Mouse (Mus musculus): Measurements from ENCODE around the gene Borcs5. TPM values are rescaled to one million over a fixed set of nuclear protein-coding genes. Genes with fewer than 3 reads are reported as not detected.

Gene Borcs5
- polyA plus RNA-seq, 1 experiment from 2014 or later, result 17.2 TPM

- Histone ChIP-seq H3K27ac (replicated peaks in 1 of 2; ENCODE audit: control insufficient read depth in 1 of 2, insufficient read depth in 1 of 2, low read depth in 2 of 2, low read length in 2 of 2) (no peak overlapping the region), H3K27me3 (ENCODE audit: control insufficient read depth, insufficient read depth, low read length) (no peaks in the 10 kb centered on the region), H3K36me3 (ENCODE audit: control insufficient read depth, insufficient read depth, low read length) (peaks cover 35% of the 10 kb centered on the region), H3K4me1 (ENCODE audit: control insufficient read depth in 2 of 2, insufficient read depth in 2 of 2, low read length in 2 of 2) (peaks cover 3 to 4% of the 10 kb centered on the region in 2 experiments), H3K4me2 (ENCODE audit: low read length) (no peak overlapping the region), H3K4me3 (ENCODE audit: control insufficient read depth in 1 of 2, insufficient read depth in 1 of 2, low read depth in 1 of 2, low read length in 2 of 2) (no peak overlapping the region), H3K9ac (ENCODE audit: low read length) (no peak overlapping the region), H3K9me3 (ENCODE audit: control insufficient read depth, low read length) (no peaks in the 10 kb centered on the region)
- WGBS, result 91% methylated on average over 4 of the region's 4 CpGs
- ATAC-seq (ENCODE audit: insufficient number of reproducible peaks, insufficient read depth, low FRiP score, low read depth), result no peak
Observed at GRCm38 (mm10) chr6:134751087-134751486, 111.8 kb downstream of the Borcs5 start.

- ATAC-seq (ENCODE audit: insufficient number of reproducible peaks, insufficient read depth, low FRiP score, low read depth), result no peak
- no peak overlapping the region for H3K4me3 ChIP-seq (ENCODE audit: control insufficient read depth in 1 of 2, insufficient read depth in 1 of 2, low read depth in 1 of 2, low read length in 2 of 2)
- H3K4me1 ChIP-seq (ENCODE audit: control insufficient read depth in 2 of 2, insufficient read depth in 2 of 2, low read length in 2 of 2), result peaks cover 3 to 4% of the 10 kb centered on the region in 2 experiments
- no peak overlapping the region for H3K27ac ChIP-seq (replicated peaks in 1 of 2; ENCODE audit: control insufficient read depth in 1 of 2, insufficient read depth in 1 of 2, low read depth in 2 of 2, low read length in 2 of 2)
- peaks cover 43% of the 10 kb centered on the region for H3K36me3 ChIP-seq (ENCODE audit: control insufficient read depth, insufficient read depth, low read length)
- H3K9ac ChIP-seq (ENCODE audit: low read length), result no peak overlapping the region
- no peak overlapping the region for H3K4me2 ChIP-seq (ENCODE audit: low read length)
- no peaks in the 10 kb centered on the region for H3K27me3 ChIP-seq (ENCODE audit: control insufficient read depth, insufficient read depth, low read length)
- 86% methylated on average over 5 of the region's 5 CpGs for WGBS
- no peaks in the 10 kb centered on the region for H3K9me3 ChIP-seq (ENCODE audit: control insufficient read depth, low read length)
Observed at GRCm38 (mm10) chr6:134751883-134752647, 112.8 kb downstream of the Borcs5 start.

DNA sequence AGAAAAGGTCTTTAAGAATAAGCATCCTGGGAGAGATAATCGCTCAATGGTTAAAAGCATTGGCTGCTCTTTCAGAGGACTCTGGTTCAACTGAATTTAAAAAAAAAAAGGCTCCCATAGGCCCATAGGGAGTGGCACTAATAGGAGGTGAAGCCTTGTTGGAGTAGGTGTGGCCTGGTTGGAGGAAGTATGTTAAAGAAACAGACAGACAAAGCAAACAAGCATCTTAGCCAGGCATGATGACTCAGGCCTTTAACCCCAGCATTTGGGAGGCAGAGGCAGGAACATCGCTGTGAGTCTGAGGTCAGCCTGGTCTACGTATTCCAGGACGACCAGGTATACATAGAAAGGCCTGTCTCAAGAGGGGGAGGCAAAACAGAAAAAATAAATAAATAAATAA, 114.1 kb downstream of the Borcs5 start:
- Histone ChIP-seq H3K9ac (ENCODE audit: low read length) (no peak overlapping the region), H3K4me2 (ENCODE audit: low read length) (no peak overlapping the region), H3K9me3 (ENCODE audit: control insufficient read depth, low read length) (no peaks in the 10 kb centered on the region), H3K36me3 (ENCODE audit: control insufficient read depth, insufficient read depth, low read length) (peaks cover 53% of the 10 kb centered on the region), H3K27ac (replicated peaks in 1 of 2; ENCODE audit: control insufficient read depth in 1 of 2, insufficient read depth in 1 of 2, low read depth in 2 of 2, low read length in 2 of 2) (peak overlapping the region in 1 of 2 experiments; percentile 45; a peak in 1 of 4 replicates), H3K4me1 (ENCODE audit: control insufficient read depth in 2 of 2, insufficient read depth in 2 of 2, low read length in 2 of 2) (peaks cover 3 to 4% of the 10 kb centered on the region in 2 experiments), H3K4me3 (ENCODE audit: control insufficient read depth in 1 of 2, insufficient read depth in 1 of 2, low read depth in 1 of 2, low read length in 2 of 2) (no peak overlapping the region), H3K27me3 (ENCODE audit: control insufficient read depth, insufficient read depth, low read length) (no peaks in the 10 kb centered on the region)
- WGBS, result 86% methylated on average over 4 of the region's 4 CpGs
- no peak for ATAC-seq (ENCODE audit: insufficient number of reproducible peaks, insufficient read depth, low FRiP score, low read depth)

- Histone ChIP-seq H3K27ac (replicated peaks in 1 of 2; ENCODE audit: control insufficient read depth in 1 of 2, insufficient read depth in 1 of 2, low read depth in 2 of 2, low read length in 2 of 2) (peak overlapping the region; percentile 67 to 75), H3K36me3 (ENCODE audit: control insufficient read depth, insufficient read depth, low read length) (peaks cover 57% of the 10 kb centered on the region), H3K4me2 (ENCODE audit: low read length) (peak overlapping the region; percentile 47), H3K4me3 (ENCODE audit: control insufficient read depth in 1 of 2, insufficient read depth in 1 of 2, low read depth in 1 of 2, low read length in 2 of 2) (0 out of 4 replicates have a peak overlapping the region, but pooled peaks of 1 of the 2 experiments have one; percentile 10), H3K4me1 (ENCODE audit: control insufficient read depth in 2 of 2, insufficient read depth in 2 of 2, low read length in 2 of 2) (peaks cover 3 to 4% of the 10 kb centered on the region in 2 experiments), H3K9me3 (ENCODE audit: control insufficient read depth, low read length) (no peaks in the 10 kb centered on the region), H3K27me3 (ENCODE audit: control insufficient read depth, insufficient read depth, low read length) (no peaks in the 10 kb centered on the region), H3K9ac (ENCODE audit: low read length) (no peak overlapping the region)
- peak; percentile 58; the same call in 1 of the 2 replicates for ATAC-seq (ENCODE audit: insufficient number of reproducible peaks, insufficient read depth, low FRiP score, low read depth)
- WGBS, result 33% methylated on average over 11 of the region's 11 CpGs
Observed at GRCm38 (mm10) chr6:134753858-134754257, 114.5 kb downstream of the Borcs5 start.

DNA sequence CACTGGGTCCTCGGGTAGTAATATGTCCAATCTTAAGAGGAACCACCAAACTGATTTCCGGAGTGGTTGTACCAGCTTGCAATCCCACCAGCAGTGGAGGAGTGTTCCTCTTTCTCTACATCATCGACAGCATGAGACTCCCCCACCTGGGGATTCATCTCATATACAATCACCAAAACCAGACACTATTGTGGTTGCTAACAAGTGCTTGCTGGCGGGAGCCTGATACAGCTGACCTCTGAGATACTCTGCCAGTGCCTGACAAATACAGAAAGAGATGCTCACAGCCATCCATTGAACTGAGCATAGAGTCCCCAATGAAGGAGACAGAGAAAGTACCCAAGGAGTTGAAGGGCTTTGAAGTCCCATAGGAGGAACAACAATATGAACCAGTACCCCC, 116.7 kb downstream of the Borcs5 start:
- H3K4me2 ChIP-seq (ENCODE audit: low read length), result no peak overlapping the region
- no peak overlapping the region for H3K9ac ChIP-seq (ENCODE audit: low read length)
- no peaks in the 10 kb centered on the region for H3K27me3 ChIP-seq (ENCODE audit: control insufficient read depth, insufficient read depth, low read length)
- no peak overlapping the region for H3K27ac ChIP-seq (replicated peaks in 1 of 2; ENCODE audit: control insufficient read depth in 1 of 2, insufficient read depth in 1 of 2, low read depth in 2 of 2, low read length in 2 of 2)
- 90% methylated on average over 4 of the region's 4 CpGs for WGBS
- ATAC-seq (ENCODE audit: insufficient number of reproducible peaks, insufficient read depth, low FRiP score, low read depth), result no peak
- H3K4me3 ChIP-seq (ENCODE audit: control insufficient read depth in 1 of 2, insufficient read depth in 1 of 2, low read depth in 1 of 2, low read length in 2 of 2), result no peak overlapping the region
- peaks cover 57% of the 10 kb centered on the region for H3K36me3 ChIP-seq (ENCODE audit: control insufficient read depth, insufficient read depth, low read length)
- peaks cover 3 to 7% of the 10 kb centered on the region in 2 experiments for H3K4me1 ChIP-seq (ENCODE audit: control insufficient read depth in 2 of 2, insufficient read depth in 2 of 2, low read length in 2 of 2)
- H3K9me3 ChIP-seq (ENCODE audit: control insufficient read depth, low read length), result no peaks in the 10 kb centered on the region

Other genes with a start within 250 kb of the Borcs5 start
- 0.15 TPM in 1 of 2 replicates, not detected in the other for gene Bcl2l14, start 243.2 kb upstream of the Borcs5 start, polyA plus RNA-seq (2014; fragmentation: Nextera tagmentation; extraction: Ambion mirVana)
- 23.0 and 26.4 TPM in 2 replicates for gene Lrp6, start 72.5 kb upstream of the Borcs5 start, polyA plus RNA-seq (2014; fragmentation: Nextera tagmentation; extraction: Ambion mirVana)
- gene Mansc1, start 7.0 kb upstream of the Borcs5 start, polyA plus RNA-seq (2014; fragmentation: Nextera tagmentation; extraction: Ambion mirVana), result 8.2 and 8.6 TPM in 2 replicates
- 19.7 and 22.2 TPM in 2 replicates for gene Dusp16, start 153.1 kb downstream of the Borcs5 start, polyA plus RNA-seq (2014; fragmentation: Nextera tagmentation; extraction: Ambion mirVana)
- gene Crebl2, start 190.6 kb downstream of the Borcs5 start, polyA plus RNA-seq (2014; fragmentation: Nextera tagmentation; extraction: Ambion mirVana), result 1.6 and 1.8 TPM in 2 replicates

Measured in heart, embryonic 14.5 days (tissue).